Mouse (Mus musculus) neural tube, embryonic 11.5 days (tissue): ENCODE measurements at regions not wholly inside any gene's neighbourhood (a gene's known extent, or its start where the extent isn't known, plus 50 kb on each side); places are given as distances from the start of the nearest gene placed in this dataset.

Experiments
- ATAC-seq: fragments of 200-750 bp; cut with Nextera tagmentation; 2 replicates; pipeline ENCODE4 v1.8.0; 2017; ENCODE audit warnings: moderate number of reproducible peaks, mild to moderate bottlenecking, moderate TSS enrichment, moderate library complexity; ENCODE audit not compliant: insufficient read depth, low FRiP score, low TSS enrichment
- DNase-seq: peaks from one replicate; pipeline ENCODE4 v3.0.0-alpha.2; 2015; ENCODE audit warnings: low spot score
- H3K27ac ChIP-seq: fragments of 300-500 bp; sonication (generic); 2 replicates; pipeline ENCODE4 v1.5.1; 2014; ENCODE audit warnings: low read depth, mild to moderate bottlenecking, low read length
- H3K27me3 ChIP-seq: fragments of 300-500 bp; sonication (generic); 2 replicates; pipeline ENCODE4 v1.6.1; 2014; ENCODE audit warnings: mild to moderate bottlenecking, low read length, mixed read lengths; ENCODE audit not compliant: control insufficient read depth, insufficient read depth
- H3K36me3 ChIP-seq: fragments of 300-500 bp; sonication (generic); 2 replicates; pipeline ENCODE4 v1.6.1; 2014; ENCODE audit warnings: mild to moderate bottlenecking, low read length, moderate library complexity, mixed read lengths; ENCODE audit not compliant: control insufficient read depth, insufficient read depth
- H3K4me1 ChIP-seq: fragments of 300-500 bp; sonication (generic); 2 replicates; pipeline ENCODE4 v1.6.1; 2014; ENCODE audit warnings: low read length, mixed read lengths; ENCODE audit not compliant: control insufficient read depth, insufficient read depth
- H3K4me2 ChIP-seq: fragments of 300-500 bp; sonication (generic); 2 replicates; pipeline ENCODE4 v1.6.1; 2014; ENCODE audit warnings: low read depth, mild to moderate bottlenecking, moderate library complexity
- H3K4me3 ChIP-seq: fragments of 300-500 bp; sonication (generic); 2 replicates; pipeline ENCODE4 v1.5.1; 2014; ENCODE audit warnings: low read depth, low read length
- H3K9ac ChIP-seq: fragments of 300-500 bp; sonication (generic); 2 replicates; pipeline ENCODE4 v1.6.1; 2014; ENCODE audit warnings: mild to moderate bottlenecking, low read length
- H3K9me3 ChIP-seq: fragments of 300-500 bp; sonication (generic); 2 replicates; pipeline ENCODE4 v1.6.1; 2016; ENCODE audit warnings: low read length; ENCODE audit not compliant: control insufficient read depth
- WGBS: fragments of 180-500 bp; shearing (Covaris S2); extraction: QIAGEN DNeasy Blood & Tissue Kit; methylation state at CpG from one replicate; pipeline ENCODE4 v1.1.7; 2014; 5-methylcytosine and 5-hydroxymethylcytosine counted together

DNA sequence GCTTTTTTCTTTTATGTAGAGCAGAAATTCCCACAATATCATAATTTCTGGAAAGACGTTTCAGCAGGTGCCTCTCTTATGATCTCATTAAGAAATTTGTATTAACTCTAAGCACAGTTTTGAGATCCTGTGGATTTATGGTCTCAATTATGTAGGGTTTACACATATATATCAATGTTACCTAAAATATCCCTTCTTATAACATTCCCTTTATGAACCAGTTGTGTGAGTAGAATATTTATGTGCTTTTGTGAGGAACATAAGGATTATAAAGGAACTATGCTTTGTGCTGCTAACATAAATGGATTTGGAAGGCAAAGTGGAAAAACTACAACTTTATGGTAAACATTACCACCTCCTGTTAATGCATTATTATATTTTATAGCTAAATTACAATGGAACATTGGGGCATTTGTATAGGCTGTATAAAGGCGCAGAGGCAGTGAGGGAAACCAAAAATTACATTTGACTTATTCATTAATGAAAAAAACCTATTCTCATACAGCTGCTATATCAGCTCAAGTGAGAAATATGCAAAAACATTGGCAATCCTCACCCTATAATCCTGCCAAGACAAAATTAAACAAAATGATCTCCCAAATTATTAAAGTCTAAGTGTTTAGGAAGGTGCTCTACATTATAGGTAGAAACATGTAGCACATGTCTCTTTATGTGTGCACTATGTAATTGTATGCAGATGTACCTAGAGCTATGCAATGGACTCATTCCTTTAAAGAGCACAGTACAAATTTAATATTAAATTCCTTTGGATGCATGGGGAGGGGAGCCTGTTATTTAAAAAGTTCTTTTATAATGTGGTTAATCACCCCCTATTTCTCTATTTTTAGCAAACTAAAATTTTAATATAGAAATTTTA, 439.2 kb downstream of the Tfap2b start:
- no peak for ATAC-seq
- WGBS: 86% methylated on average over 2 of the region's 2 CpGs
- H3K4me3 ChIP-seq: no peak overlapping the region
- no peaks in the 10 kb centered on the region for H3K4me1 ChIP-seq
- H3K36me3 ChIP-seq: no peaks in the 10 kb centered on the region
- no peak overlapping the region for H3K27ac ChIP-seq
- no peaks in the 10 kb centered on the region for H3K9me3 ChIP-seq
- H3K9ac ChIP-seq: no peak overlapping the region
- no peak overlapping the region for H3K4me2 ChIP-seq
- no peaks in the 10 kb centered on the region for H3K27me3 ChIP-seq
- no peak for DNase-seq

DNA sequence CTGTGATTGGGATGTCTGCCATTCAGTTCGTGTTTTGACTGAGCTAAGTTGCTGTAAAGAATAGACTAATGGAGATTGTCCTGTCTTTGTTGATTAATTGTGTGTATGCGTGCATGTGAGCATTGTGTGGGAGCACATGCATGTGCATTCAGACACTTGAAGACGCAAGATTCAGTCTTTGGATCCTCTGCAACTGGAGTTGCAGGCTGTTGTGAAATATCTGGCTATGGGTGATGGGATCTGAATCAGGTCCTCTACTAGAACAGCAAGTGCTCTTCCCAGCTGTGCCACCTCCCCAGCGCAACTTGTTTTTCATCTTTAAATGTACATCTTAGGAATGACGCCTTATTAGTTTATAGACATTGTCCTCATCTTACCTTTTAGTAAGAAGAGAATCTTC, 453.4 kb downstream of the Tfap2b start:
- Histone ChIP-seq H3K9me3 (no peaks in the 10 kb centered on the region), H3K4me3 (no peak overlapping the region), H3K36me3 (no peaks in the 10 kb centered on the region), H3K9ac (no peak overlapping the region), H3K4me1 (no peaks in the 10 kb centered on the region), H3K4me2 (no peak overlapping the region), H3K27ac (no peak overlapping the region), H3K27me3 (no peaks in the 10 kb centered on the region)
- no peak for ATAC-seq
- WGBS: 91% methylated on average over 5 of the region's 5 CpGs
- DNase-seq: no peak

DNA sequence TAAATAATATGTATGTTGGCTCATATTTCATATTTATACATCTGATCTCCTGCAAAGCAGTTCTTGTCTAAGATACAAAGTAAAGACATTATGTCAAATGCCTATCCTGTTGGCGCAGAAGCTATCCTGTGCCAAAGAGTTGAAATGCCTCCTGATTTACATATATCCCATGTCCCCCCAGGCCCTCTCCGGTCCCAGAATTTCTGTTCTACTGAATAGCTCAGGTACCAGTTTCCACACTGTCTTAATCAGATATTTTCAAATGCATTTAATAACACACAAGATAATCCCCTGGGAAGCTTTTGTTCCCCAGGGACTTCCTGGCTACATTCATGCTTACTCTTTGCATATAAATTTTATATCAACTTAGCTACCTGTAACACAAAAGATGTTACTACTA, 454.1 kb downstream of the Tfap2b start:
- Histone ChIP-seq H3K9me3 (no peaks in the 10 kb centered on the region), H3K27ac (no peak overlapping the region), H3K4me1 (no peaks in the 10 kb centered on the region), H3K36me3 (no peaks in the 10 kb centered on the region), H3K4me2 (no peak overlapping the region), H3K27me3 (no peaks in the 10 kb centered on the region), H3K4me3 (no peak overlapping the region), H3K9ac (no peak overlapping the region)
- no peak for ATAC-seq
- DNase-seq: no peak
- WGBS: 95% methylated on average over 2 of the region's 2 CpGs

DNA sequence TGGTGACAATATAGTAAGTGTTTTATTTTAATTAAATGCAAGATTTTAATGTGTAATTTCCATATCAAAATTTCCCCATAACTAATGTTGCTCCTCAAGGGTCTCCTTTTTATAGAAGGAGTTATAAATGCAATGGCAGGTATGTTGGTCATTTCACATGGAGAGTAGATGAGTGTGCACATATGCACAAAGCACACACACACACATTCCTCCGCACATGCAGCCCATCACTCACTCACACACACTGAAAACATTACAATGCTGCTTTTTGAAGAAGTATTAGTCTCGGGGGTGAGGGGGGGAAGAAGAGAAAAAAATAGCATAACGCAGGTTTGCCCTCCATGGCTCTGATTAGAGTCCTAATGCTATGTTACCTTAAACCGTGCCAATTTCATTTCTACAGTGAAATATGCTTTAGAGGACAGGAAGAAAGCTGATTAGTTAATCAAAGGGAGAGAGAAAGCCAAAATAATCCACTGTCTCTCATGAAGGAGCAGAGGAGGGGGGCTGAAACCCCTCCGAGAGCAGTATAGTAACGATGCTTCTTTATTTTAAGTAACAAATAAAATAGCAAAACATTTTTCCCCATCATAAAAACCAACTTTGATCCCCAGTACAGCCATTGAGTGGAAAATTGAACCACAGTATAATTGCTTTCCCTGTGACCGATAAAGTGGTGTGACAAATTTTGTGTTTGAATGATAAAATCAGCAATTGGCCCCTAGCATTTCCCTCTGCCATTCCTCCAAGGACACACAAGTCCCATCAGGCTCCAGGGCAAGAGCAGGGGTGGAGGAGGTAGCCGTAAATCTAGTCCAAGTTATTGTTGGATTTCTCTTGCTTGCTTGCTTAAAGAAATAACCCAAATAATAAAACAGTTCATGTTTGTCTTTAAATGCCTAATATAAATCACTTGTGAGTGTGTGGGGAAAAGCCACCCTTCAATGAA, 465.0 kb downstream of the Tfap2b start:
- WGBS: 54% methylated on average over 8 of the region's 8 CpGs
- Histone ChIP-seq H3K27me3 (no peaks in the 10 kb centered on the region), H3K36me3 (no peaks in the 10 kb centered on the region), H3K9me3 (no peaks in the 10 kb centered on the region), H3K27ac (no peak overlapping the region), H3K4me2 (no peak overlapping the region), H3K9ac (no peak overlapping the region), H3K4me3 (no peak overlapping the region), H3K4me1 (no peaks in the 10 kb centered on the region; the same call in 1 of the 2 replicates)
- DNase-seq (no peak), ATAC-seq (0 out of 2 replicates have a peak, but pooled peaks have one; percentile 35)

DNA sequence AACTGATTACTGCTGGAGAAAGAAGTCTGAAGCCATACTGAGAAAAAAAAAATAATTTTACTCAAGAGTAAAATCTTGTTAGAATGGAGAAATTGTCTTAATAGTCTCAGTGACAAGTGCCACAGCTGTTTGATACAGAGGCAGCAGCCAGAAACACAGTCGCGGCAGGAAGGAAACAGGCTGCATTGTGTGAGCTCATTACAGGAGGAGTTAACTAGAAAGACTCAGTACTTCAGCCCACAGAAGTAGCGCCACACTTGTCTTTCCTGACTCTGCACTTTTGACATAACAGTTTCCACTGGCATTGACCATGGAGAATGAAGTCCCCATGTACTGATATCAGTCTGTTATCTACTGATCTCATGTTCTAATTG, 465.7 kb downstream of the Tfap2b start:
- Histone ChIP-seq H3K27ac (no peak overlapping the region), H3K9me3 (no peaks in the 10 kb centered on the region), H3K27me3 (no peaks in the 10 kb centered on the region), H3K4me3 (no peak overlapping the region), H3K9ac (no peak overlapping the region), H3K36me3 (no peaks in the 10 kb centered on the region), H3K4me1 (no peaks in the 10 kb centered on the region; the same call in 1 of the 2 replicates), H3K4me2 (no peak overlapping the region)
- no peak for ATAC-seq
- peak; percentile 21 for DNase-seq
- WGBS: 46% methylated on average over 3 of the region's 3 CpGs

DNA sequence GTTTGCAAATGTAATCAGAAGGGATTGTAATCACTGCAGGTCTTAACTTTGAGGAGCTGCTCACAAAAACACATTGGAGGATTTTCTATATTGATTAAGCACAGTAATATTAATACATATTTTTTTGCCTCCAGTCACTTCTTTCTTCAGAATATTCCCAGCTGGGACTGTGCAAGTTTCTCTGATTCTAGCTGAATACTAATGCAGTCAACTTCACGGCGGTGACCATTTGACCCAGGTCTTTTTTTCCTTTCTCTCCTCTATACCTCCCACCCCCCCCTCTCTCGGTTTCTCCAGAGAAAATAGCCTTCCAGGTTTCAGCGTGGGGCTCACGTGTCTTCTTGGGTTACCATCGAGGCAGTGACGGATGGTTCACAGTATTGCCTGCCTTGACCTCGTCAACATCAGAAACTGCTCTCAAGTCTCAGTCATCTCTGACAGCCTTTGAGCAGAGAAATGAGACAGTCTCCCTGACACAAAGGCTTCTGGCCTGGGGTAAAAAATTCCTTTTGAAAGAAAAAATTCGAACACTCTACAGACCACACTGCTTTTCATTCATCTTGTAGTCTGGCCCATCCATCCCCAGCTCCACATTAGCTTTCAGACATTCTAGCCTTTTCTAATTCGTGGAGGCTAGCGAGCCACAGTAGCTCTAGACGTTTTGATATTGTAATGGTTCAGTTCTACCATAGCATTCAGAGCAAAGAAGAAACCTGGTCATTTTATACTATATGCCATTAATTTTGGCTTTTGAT, 472.5 kb downstream of the Tfap2b start:
- H3K27me3 ChIP-seq: no peaks in the 10 kb centered on the region
- peak; percentile 29; the same call in 1 of the 2 replicates for ATAC-seq
- H3K4me2 ChIP-seq: no peak overlapping the region
- no peak overlapping the region for H3K9ac ChIP-seq
- no peak overlapping the region for H3K4me3 ChIP-seq
- peak; percentile 34 for DNase-seq
- 43% methylated on average over 12 of the region's 12 CpGs for WGBS
- no peak overlapping the region for H3K27ac ChIP-seq
- H3K36me3 ChIP-seq: no peaks in the 10 kb centered on the region
- H3K4me1 ChIP-seq: no peaks in the 10 kb centered on the region
- no peaks in the 10 kb centered on the region for H3K9me3 ChIP-seq
